Mouse (Mus musculus) telencephalon, adult 2 months (tissue): ENCODE results near the gene Eml3.
A peak's percentile ranks its signal among the peaks of the same experiment; 100 is the strongest.
"Not testable (repeated sequence)": the region's sequence is repeated elsewhere in the genome, so short reads cannot be mapped to it uniquely, and the experiment has no call there.

Source experiments
- DNase-seq: peaks from one replicate; pipeline ENCODE4 v3.0.0-alpha.2; 2011; ENCODE audit warnings: low read depth, low spot score

The Eml3 gene

GRCm38 (mm10) chr19:8952241-8952640 lies 22.9 kb downstream of the Eml3 start:
- no peak for DNase-seq

DNA sequence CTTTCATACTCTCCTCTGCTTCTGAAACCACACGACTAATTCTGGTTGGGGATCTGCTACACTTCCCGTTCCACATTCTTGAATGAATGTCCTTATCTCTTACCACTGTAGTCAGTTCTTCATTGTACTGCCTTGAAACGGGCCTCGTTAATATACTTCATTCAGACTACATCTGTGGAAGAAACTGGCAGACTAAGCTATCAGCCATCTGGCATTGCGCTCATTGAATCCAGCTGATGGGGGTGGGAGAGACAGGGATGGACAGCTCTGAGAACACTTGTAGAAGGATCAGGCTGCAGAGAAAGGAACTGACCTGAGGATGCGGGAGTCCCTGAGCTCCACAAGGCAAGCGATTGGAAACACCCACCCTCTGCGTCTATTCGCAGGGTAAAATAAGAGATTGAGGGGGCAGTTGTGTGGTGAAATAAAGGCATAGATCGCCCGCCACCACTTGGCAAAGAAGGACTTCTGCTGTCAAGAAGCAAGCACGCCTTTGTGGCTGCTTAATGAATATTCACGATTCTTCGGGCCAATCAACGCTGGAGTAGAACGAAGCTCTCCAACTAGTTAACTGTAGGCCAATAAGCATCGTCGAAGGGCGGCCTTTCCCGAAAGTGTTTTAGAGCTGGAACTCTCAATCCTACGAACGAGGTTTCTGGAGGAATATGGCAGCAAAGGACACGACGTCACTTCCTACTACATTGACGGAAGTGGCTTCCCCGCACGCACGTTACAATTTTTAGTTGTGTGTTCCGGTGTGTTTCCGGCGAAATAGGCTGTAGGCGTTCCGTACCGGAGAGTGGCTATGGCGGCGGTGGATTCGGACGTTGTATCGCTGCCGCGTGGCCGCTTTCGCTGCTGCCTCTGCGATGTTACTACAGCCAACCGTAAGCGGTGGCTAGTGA lies 24.0 kb downstream of the Eml3 start, which contains the start of gene Tut1:
Tut1 (plus strand) TSS at position 713 of the 905 bp plus-strand sequence.
- peak; percentile 99 for DNase-seq

- DNase-seq: no peak
Observed at GRCm38 (mm10) chr19:8954171-8954570, 24.8 kb downstream of the Eml3 start.

GRCm38 (mm10) chr19:8962256-8962655 lies 32.9 kb downstream of the Eml3 start:
- DNase-seq: no peak

GRCm38 (mm10) chr19:8965075-8965474 lies 35.7 kb downstream of the Eml3 start:
- no peak for DNase-seq

DNA sequence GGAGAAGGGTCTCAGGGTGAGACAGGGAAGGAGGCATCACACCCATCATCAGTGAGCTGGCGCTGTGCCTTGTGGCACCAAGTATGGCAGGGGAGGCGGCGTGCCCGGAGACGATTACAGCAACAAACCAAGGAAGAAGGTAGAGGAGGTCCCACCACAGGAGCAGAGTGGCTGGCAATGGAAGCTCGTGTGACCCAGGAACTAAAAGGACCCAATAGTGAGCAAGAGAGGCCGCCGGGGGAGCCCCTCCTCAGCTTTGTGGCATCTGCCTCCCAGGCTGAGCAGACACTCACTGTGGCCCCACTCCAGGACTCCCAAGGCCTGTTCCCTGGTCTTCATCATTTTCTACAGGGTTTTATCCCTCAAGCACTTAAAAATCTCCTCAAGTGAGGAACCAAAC lies 36.4 kb downstream of the Eml3 start:
- no peak for DNase-seq

- DNase-seq: no peak
Observed at GRCm38 (mm10) chr19:8966198-8966589, 36.8 kb downstream of the Eml3 start.

DNA sequence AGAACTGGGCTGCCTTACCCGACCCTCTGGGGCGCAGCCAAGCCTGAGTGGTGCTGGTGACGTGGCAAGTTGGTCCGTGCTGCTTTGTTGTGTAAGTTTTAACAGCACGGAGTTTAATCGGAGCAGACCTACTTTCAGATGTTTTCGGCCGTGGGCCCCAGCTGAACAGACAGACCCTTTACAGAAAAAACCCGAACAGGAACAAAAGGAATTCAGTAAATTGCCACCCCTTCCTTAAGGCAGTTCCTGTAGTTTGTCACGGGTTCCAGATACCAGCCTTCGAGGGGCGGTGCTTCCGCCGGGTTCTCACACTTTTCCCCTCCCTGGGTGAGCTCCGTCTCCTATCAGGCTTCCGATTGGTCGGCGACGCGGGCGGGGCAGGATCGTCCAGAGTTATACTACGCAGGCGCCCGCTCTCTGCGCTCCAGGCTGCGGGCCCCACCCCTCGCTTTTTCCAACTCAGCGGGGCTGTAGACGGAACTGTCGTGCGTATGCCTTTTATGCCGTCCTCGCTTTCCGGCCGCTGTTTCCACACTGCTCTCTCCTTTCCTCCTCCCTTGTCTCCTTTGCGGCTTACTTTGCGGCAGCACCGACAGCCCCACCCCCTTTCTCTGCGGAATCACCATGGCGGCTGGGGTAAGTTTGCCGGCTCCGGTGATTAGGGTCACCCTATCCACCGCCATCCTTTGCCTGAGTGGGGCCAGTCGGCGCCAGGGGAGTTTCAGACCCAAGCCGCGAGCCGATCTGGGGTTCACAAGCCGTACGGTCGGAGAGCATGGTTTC lies 37.4 kb downstream of the Eml3 start, which contains the start of gene Eef1g:
Eef1g (plus strand) TSS at position 452 of the 783 bp plus-strand sequence.
- peak; percentile 99 for DNase-seq

- DNase-seq: no peak
Observed at GRCm38 (mm10) chr19:8967373-8967743, 38.0 kb downstream of the Eml3 start.

- no peak for DNase-seq
Observed at GRCm38 (mm10) chr19:8967893-8968292, 38.5 kb downstream of the Eml3 start.

- DNase-seq: not testable (repeated sequence)
Observed at GRCm38 (mm10) chr19:8972491-8972890, 43.1 kb downstream of the Eml3 start.

DNA sequence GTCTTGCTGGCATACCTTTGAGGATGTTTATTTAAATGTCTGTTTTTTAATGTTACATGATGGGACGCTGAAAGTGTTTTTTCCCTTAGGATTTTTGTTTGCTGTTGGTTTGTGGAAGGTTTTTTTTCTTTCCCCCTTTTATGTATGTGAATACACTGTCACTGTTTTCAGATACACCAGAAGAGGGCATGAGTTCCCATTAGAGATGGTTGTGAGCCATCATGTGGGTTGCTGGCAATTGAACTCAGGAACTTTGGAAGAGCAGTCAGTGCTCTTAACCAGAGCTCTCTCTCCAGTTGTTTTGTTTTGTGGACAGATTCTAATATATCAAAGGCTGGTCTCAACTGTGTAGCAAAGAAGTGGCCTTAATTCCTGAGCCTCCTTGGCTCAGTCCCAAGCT lies 45.3 kb downstream of the Eml3 start:
- DNase-seq: no peak

GRCm38 (mm10) chr19:8975491-8975890 lies 46.1 kb downstream of the Eml3 start:
- DNase-seq: no peak

DNA sequence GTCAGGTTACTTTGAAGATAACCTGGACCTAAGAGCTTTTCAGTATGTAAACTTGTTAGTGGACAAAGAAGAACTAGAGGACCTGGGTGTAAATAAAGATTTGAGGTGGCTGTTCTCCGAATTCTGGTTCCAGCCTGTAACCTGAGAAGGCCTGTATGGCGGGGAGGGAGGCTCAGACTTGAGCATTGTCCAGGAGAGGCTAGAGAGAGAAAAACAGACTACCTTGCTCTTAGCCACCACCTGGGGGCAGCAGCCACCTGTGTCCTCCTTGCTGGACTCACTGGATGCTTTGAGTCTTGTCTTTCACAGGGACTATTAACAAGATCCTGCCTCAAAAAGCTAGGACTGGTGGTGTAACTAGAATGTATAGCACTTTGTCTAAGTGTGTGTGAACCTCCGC lies 47.2 kb downstream of the Eml3 start:
- no peak for DNase-seq

GRCm38 (mm10) chr19:8980771-8981170 lies 51.4 kb downstream of the Eml3 start:
- no peak for DNase-seq

GRCm38 (mm10) chr19:8981450-8982168 lies 52.3 kb downstream of the Eml3 start:
- no peak for DNase-seq

DNA sequence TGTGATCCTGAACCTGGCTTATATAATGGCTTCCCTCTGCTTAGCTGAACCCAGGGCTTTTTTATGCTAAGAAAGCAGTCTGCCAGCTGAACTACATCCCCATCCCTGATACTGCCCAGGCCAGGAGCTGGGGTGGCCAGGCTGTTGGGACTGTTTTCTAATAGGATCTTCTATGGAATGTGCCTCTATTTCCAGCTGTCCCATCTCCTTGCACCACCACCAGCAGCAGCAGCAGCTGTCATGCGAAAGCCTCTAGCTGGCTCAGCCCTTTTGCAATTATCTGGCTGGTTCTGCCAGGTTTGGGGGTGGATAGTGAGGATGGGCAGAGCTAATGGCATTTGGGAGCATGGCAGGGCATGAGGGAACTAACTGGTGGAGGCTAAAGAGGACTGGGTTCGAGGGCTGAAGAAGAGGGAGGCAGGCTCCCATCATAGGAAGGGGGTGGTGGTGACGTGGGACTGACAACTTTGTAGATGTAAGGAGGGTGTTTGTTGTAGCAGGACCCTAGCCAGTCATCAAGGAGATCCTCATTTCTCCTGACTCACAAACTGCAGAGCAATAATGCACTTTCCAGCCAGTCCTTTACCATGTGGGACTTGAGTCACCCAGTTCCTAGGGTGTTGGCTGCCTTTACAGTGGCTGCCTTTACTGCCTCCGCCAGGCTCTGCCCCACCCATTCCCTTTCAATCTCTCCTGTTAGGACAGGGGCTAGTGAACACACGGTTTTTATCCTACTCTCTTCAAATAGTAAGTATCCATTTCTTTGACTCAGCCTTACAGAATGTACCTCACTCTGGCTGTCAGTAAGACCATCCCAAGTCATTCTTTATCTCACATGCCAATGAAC lies 53.2 kb downstream of the Eml3 start:
- no peak for DNase-seq

GRCm38 (mm10) chr19:8983150-8983650 lies 53.8 kb downstream of the Eml3 start:
- no peak for DNase-seq

DNA sequence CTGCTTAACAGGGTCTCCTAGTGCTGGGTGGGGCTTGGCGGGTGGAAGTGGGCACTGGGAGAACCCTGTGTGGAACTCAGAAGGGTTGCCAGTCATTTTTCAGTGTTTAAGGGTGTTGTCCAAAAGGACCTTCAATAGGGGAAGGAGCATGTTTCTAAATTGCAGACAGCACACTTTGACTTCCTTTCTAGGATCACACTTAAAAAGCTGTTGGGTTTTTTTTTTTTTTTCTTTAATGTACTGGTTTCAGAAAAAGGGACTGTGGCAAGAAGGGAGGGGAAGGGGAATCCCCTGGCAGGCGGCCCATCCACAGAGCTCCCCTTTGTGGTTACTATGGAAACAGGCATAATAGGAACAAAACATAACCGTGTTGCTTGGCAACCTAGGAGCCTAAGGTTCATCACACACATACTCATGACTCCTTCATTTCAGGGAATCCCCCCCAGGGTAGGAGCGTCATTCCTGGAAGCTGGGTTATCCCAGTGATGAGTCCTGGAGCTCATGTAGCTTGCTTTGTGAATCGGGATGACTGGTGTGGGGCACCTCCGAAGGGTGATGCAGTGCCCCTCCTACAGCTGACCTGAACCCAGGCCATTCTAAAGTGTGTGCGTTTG lies 55.0 kb downstream of the Eml3 start:
- DNase-seq: no peak

- no peak for DNase-seq
Observed at GRCm38 (mm10) chr19:8985891-8986290, 56.5 kb downstream of the Eml3 start.
